Mouse (Mus musculus): ENCODE measurements around the gene Sbno2. TPM values are rescaled to one million over a fixed set of nuclear protein-coding genes. Genes with fewer than 3 reads are reported as not detected.
A peak's percentile ranks its signal among the peaks of the same experiment; 100 is the strongest.

Gene Sbno2
- polyA plus RNA-seq, 1 experiment from 2014 or later = 8.7 TPM

- Histone ChIP-seq H3K27ac (ENCODE audit: low read depth) (peak overlapping the region; percentile 92), H3K27me3 (ENCODE audit: insufficient read depth, low read length) (no peaks in the 10 kb centered on the region), H3K4me3 (ENCODE audit: low read depth, low read length) (peak overlapping the region; percentile 90), H3K4me1 (ENCODE audit: insufficient read depth) (peaks cover 58% of the 10 kb centered on the region), H3K4me2 (ENCODE audit: low read depth, low read length) (peak overlapping the region; percentile 96), H3K9me3 (ENCODE audit: low read length) (no peaks in the 10 kb centered on the region), H3K36me3 (replicated peaks; ENCODE audit: insufficient read depth, low read length) (peaks cover 45% of the 10 kb centered on the region), H3K9ac (replicated peaks) (peak overlapping the region; percentile 70)
- ATAC-seq (no peak), DNase-seq (peak; percentile 79)
- no peak; the same call in 1 of the 2 replicates for TF ChIP-seq EP300 (IDR thresholded peaks at IDR 0.05; ENCODE audit: low read depth)
- TF ChIP-seq CTCF (IDR thresholded peaks at IDR 0.05; ENCODE audit: low read depth) = no peak
- 8% methylated on average over 25 of the region's 26 CpGs for WGBS (ENCODE audit: insufficient replicate concordance)
Observed at GRCm38 (mm10) chr10:80151211-80152034, 46.1 kb upstream of the Sbno2 start.

- Histone ChIP-seq H3K9ac (replicated peaks) (peak overlapping the region; percentile 70), H3K36me3 (replicated peaks; ENCODE audit: insufficient read depth, low read length) (peaks cover 43% of the 10 kb centered on the region), H3K9me3 (ENCODE audit: low read length) (no peaks in the 10 kb centered on the region), H3K27me3 (ENCODE audit: insufficient read depth, low read length) (no peaks in the 10 kb centered on the region), H3K27ac (ENCODE audit: low read depth) (peak overlapping the region; percentile 92), H3K4me3 (ENCODE audit: low read depth, low read length) (peak overlapping the region; percentile 90), H3K4me2 (ENCODE audit: low read depth, low read length) (peak overlapping the region; percentile 96), H3K4me1 (ENCODE audit: insufficient read depth) (peaks cover 61% of the 10 kb centered on the region)
- no peak for ATAC-seq
- TF ChIP-seq CTCF (IDR thresholded peaks at IDR 0.05; ENCODE audit: low read depth) (peak; percentile 23), EP300 (IDR thresholded peaks at IDR 0.05; ENCODE audit: low read depth) (no peak; the same call in 1 of the 2 replicates)
- DNase-seq = peak; percentile 79
- under 1% methylated on average over 48 of the region's 71 CpGs for WGBS (ENCODE audit: insufficient replicate concordance)
Observed at GRCm38 (mm10) chr10:80150226-80151210, 45.1 kb upstream of the Sbno2 start.

GRCm38 (mm10) chr10:80149291-80150225 lies 44.2 kb upstream of the Sbno2 start:
- H3K27me3 ChIP-seq (ENCODE audit: insufficient read depth, low read length) = no peaks in the 10 kb centered on the region
- H3K4me3 ChIP-seq (ENCODE audit: low read depth, low read length) = peak overlapping the region; percentile 90
- H3K4me1 ChIP-seq (ENCODE audit: insufficient read depth) = peaks cover 58% of the 10 kb centered on the region
- DNase-seq = peak; percentile 95
- H3K27ac ChIP-seq (ENCODE audit: low read depth) = peak overlapping the region; percentile 99
- peak; percentile 75 for ATAC-seq
- H3K4me2 ChIP-seq (ENCODE audit: low read depth, low read length) = peak overlapping the region; percentile 96
- under 1% methylated on average over 83 of the region's 88 CpGs for WGBS (ENCODE audit: insufficient replicate concordance)
- no peaks in the 10 kb centered on the region for H3K9me3 ChIP-seq (ENCODE audit: low read length)
- H3K9ac ChIP-seq (replicated peaks) = peak overlapping the region; percentile 70
- TF ChIP-seq CTCF (IDR thresholded peaks at IDR 0.05; ENCODE audit: low read depth) = no peak
- TF ChIP-seq EP300 (IDR thresholded peaks at IDR 0.05; ENCODE audit: low read depth) = peak; percentile 11; the same call in 1 of the 2 replicates
- H3K36me3 ChIP-seq (replicated peaks; ENCODE audit: insufficient read depth, low read length) = peaks cover 41% of the 10 kb centered on the region

GRCm38 (mm10) chr10:80148610-80149290 lies 43.4 kb upstream of the Sbno2 start:
- peaks cover 41% of the 10 kb centered on the region for H3K36me3 ChIP-seq (replicated peaks; ENCODE audit: insufficient read depth, low read length)
- H3K4me2 ChIP-seq (ENCODE audit: low read depth, low read length) = peak overlapping the region; percentile 96
- peak; percentile 94 for DNase-seq
- WGBS (ENCODE audit: insufficient replicate concordance) = 5% methylated on average over 57 of the region's 57 CpGs
- peak overlapping the region; percentile 70 for H3K9ac ChIP-seq (replicated peaks)
- peaks cover 50% of the 10 kb centered on the region for H3K4me1 ChIP-seq (ENCODE audit: insufficient read depth)
- peak; percentile 58 for ATAC-seq
- H3K9me3 ChIP-seq (ENCODE audit: low read length) = no peaks in the 10 kb centered on the region
- no peaks in the 10 kb centered on the region for H3K27me3 ChIP-seq (ENCODE audit: insufficient read depth, low read length)
- H3K27ac ChIP-seq (ENCODE audit: low read depth) = peak overlapping the region; percentile 99
- H3K4me3 ChIP-seq (ENCODE audit: low read depth, low read length) = peak overlapping the region; percentile 90
- TF ChIP-seq EP300 (IDR thresholded peaks at IDR 0.05; ENCODE audit: low read depth) = peak; percentile 55; the same call in 1 of the 2 replicates
- peak; percentile 75 for TF ChIP-seq CTCF (IDR thresholded peaks at IDR 0.05; ENCODE audit: low read depth)
